Mouse (Mus musculus): ENCODE measurements at regions not wholly inside any gene's neighbourhood (a gene's known extent, or its start where the extent isn't known, plus 50 kb on each side); places are given as distances from the start of the nearest gene placed in this dataset.

GRCm38 (mm10) chr5:113431334-113431733 is 58.8 kb upstream of the Wscd2 start:
- no peaks in the 10 kb centered on the region for H3K4me1 ChIP-seq (ENCODE audit: control insufficient read depth, insufficient read depth, low read length)
- H3K4me3 ChIP-seq (ENCODE audit: low read depth, low read length), result no peak overlapping the region
- no peak for ATAC-seq (ENCODE audit: insufficient read depth, low FRiP score, low TSS enrichment)
- WGBS, result 77% methylated on average over 5 of the region's 5 CpGs
- no peaks in the 10 kb centered on the region for H3K27me3 ChIP-seq (ENCODE audit: control insufficient read depth, insufficient read depth, low read length)
- no peak overlapping the region for H3K4me2 ChIP-seq (ENCODE audit: low read depth)
- H3K9ac ChIP-seq (ENCODE audit: low read length), result no peak overlapping the region
- no peak overlapping the region for H3K27ac ChIP-seq (ENCODE audit: low read depth, low read length)
- no peak for DNase-seq (ENCODE audit: low spot score)
- H3K36me3 ChIP-seq (ENCODE audit: control insufficient read depth, insufficient read depth, low read length), result no peaks in the 10 kb centered on the region
- no peaks in the 10 kb centered on the region for H3K9me3 ChIP-seq (ENCODE audit: control insufficient read depth, low read length)

- Histone ChIP-seq H3K4me3 (ENCODE audit: low read depth, low read length) (no peak overlapping the region), H3K27ac (ENCODE audit: low read depth, low read length) (no peak overlapping the region), H3K4me1 (ENCODE audit: control insufficient read depth, insufficient read depth, low read length) (0 out of 2 replicates have a peak, but pooled peaks cover under 1% of the 10 kb centered on the region), H3K9me3 (ENCODE audit: control insufficient read depth, low read length) (no peaks in the 10 kb centered on the region), H3K27me3 (ENCODE audit: control insufficient read depth, insufficient read depth, low read length) (no peaks in the 10 kb centered on the region), H3K4me2 (ENCODE audit: low read depth) (no peak overlapping the region), H3K9ac (ENCODE audit: low read length) (no peak overlapping the region), H3K36me3 (ENCODE audit: control insufficient read depth, insufficient read depth, low read length) (no peaks in the 10 kb centered on the region)
- DNase-seq (ENCODE audit: low spot score) (no peak), ATAC-seq (ENCODE audit: insufficient read depth, low FRiP score, low TSS enrichment) (no peak)
- 81% methylated on average over 3 of the region's 3 CpGs for WGBS
Observed at GRCm38 (mm10) chr5:113436987-113437386, 53.1 kb upstream of the Wscd2 start.

Data from neural tube, embryonic 11.5 days (tissue).